Mouse (Mus musculus) neural tube, embryonic 12.5 days (tissue): Measurements from ENCODE around the gene C2cd2. TPM values are rescaled to one million over a fixed set of nuclear protein-coding genes. Genes with fewer than 3 reads are reported as not detected.
"Not testable (repeated sequence)": the region's sequence is repeated elsewhere in the genome, so short reads cannot be mapped to it uniquely, and the experiment has no call there.

Experiments used
- ATAC-seq: fragments of 200-750 bp; cut with Nextera tagmentation; 2 replicates; pipeline ENCODE4 v1.8.0; 2017; ENCODE audit warnings: low read depth, mild to moderate bottlenecking, moderate TSS enrichment, moderate library complexity; ENCODE audit not compliant: low FRiP score
- H3K27ac ChIP-seq: fragments of 300-500 bp; sonication (generic); 2 replicates; pipeline ENCODE4 v1.5.1; 2016
- H3K27me3 ChIP-seq: fragments of 300-500 bp; sonication (generic); replicated peaks from 2 replicates; pipeline ENCODE4 v1.6.1; 2016; ENCODE audit warnings: mild to moderate bottlenecking
- H3K36me3 ChIP-seq: fragments of 300-500 bp; sonication (generic); 2 replicates; pipeline ENCODE4 v1.6.1; 2016; ENCODE audit warnings: mild to moderate bottlenecking
- H3K4me1 ChIP-seq: fragments of 300-500 bp; sonication (generic); 2 replicates; pipeline ENCODE4 v1.6.1; 2016
- H3K4me2 ChIP-seq: fragments of 300-500 bp; sonication (generic); replicated peaks from 2 replicates; pipeline ENCODE4 v1.6.1; 2016; ENCODE audit warnings: mild to moderate bottlenecking
- H3K4me3 ChIP-seq: fragments of 300-500 bp; sonication (generic); 2 replicates; pipeline ENCODE4 v1.5.1; 2016
- H3K9ac ChIP-seq: fragments of 300-500 bp; sonication (generic); 2 replicates; pipeline ENCODE4 v1.6.1; 2016; ENCODE audit warnings: mild to moderate bottlenecking
- H3K9me3 ChIP-seq: fragments of 300-500 bp; sonication (generic); 2 replicates; pipeline ENCODE4 v1.6.1; 2016; ENCODE audit warnings: mild to moderate bottlenecking
- WGBS: fragments of 180-500 bp; shearing (Covaris S2); methylation state at CpG from one replicate; pipeline ENCODE4 v1.1.7; 2016; 5-methylcytosine and 5-hydroxymethylcytosine counted together
- polyA plus RNA-seq: library from polyadenylated mRNA; unstranded; fragments of >200 nt; fragmentation: Nextera tagmentation; extraction: Ambion mirVana; gene quantifications from 2 replicates; pipeline ENCODE4 v1.2.1, GENCODE M21; 2016

Gene C2cd2
- polyA plus RNA-seq, 1 experiment from 2014 or later: 17.1 TPM

DNA sequence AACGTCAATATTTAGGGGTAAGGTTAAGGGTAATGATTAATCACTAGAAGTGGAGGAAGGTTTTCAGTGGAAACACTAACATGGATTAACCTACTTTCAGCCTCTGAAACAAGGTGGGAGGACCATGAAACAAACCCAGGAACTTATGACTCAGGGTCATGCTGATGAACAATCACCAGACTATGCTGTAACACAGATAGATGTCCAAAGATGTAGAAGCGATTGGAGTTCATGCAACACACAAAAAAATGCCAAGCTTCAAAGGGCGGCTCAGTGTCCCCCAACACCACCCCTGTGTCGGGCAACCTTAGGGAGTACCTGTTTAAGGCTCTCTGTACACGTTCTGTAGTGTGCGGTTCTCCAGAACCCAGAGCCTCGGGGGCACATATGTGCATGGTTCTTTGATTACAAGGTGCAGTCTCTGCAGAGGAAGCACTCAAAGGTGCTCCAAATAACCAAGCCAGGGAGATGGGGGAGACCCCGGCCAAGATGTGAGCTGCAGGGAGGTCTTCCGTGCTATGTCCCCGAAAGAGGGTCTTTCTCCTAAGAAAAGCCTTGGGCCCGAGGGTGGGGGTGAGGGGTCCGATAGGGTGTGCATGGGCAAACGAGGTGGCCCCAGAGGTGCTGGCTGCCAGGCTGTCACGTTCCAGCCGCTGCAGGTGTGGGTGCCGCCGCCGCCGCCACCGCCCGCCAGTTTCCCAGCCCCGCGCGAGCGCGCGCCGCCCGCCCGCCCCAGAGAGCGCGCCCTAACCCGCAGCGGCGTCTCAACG lies 832 bp downstream of the C2cd2 start:
- Histone ChIP-seq H3K4me1 (peaks cover 5% of the 10 kb centered on the region), H3K4me3 (peak overlapping the region; percentile 92), H3K4me2 (peak overlapping the region; percentile 88), H3K27me3 (no peaks in the 10 kb centered on the region), H3K9me3 (no peaks in the 10 kb centered on the region), H3K27ac (peak overlapping the region; percentile 90), H3K36me3 (peaks cover 10% of the 10 kb centered on the region), H3K9ac (peak overlapping the region; percentile 92)
- 9% methylated on average over 36 of the region's 36 CpGs for WGBS
- peak; percentile 49 for ATAC-seq

DNA sequence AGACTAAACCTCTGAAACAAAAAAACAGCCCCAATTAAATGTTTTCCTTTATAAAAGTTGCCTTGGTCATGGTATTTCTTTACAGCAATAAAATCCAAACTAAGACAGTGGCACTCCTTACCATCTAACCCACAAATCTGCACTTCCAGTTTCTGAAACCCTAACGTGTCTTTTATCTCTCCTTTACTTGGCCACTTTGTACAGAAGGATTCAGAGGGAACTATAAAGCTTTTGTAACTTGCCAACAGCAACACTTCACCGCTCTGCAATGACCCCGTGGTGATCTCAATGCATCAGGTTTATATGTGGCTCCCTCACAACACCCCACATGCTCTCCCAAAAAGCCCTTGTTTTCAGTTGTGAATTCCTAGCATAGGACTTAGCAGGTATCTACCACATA lies 2.0 kb downstream of the C2cd2 start:
- no peak overlapping the region for H3K27ac ChIP-seq
- peaks cover 5% of the 10 kb centered on the region for H3K4me1 ChIP-seq
- no peak for ATAC-seq
- no peaks in the 10 kb centered on the region for H3K9me3 ChIP-seq
- no peaks in the 10 kb centered on the region for H3K27me3 ChIP-seq
- WGBS: 94% methylated on average over 3 of the region's 3 CpGs
- no peak overlapping the region for H3K9ac ChIP-seq
- H3K4me2 ChIP-seq: no peak overlapping the region
- H3K36me3 ChIP-seq: peaks cover 18% of the 10 kb centered on the region
- H3K4me3 ChIP-seq: no peak overlapping the region

DNA sequence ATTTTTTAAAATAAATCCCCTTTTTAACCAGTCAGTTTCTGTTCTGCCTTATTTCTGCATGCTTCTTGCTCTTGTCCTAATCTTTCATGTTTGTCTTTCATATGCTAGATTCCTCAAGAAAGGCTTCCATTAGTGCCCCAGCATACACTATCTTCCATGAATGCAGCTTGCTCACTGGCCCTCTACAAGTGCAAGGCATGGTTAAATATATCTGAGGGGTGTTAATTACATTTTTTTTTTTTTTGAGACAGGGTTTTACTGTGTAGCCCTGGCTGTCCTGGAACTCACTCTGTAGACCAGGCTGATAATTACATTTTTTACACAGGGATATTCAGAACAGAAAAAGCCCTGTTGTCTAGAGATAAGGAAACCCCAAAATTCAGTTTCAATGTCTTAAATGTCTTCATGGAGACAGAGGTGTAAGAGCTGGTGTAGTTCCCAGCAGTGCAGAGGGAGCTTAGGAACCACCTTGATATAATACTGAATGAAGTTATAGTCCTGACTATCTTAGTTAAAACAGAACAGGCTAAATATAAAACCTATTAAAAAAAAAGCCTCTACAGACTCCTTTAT lies 3.9 kb downstream of the C2cd2 start:
- no peak overlapping the region for H3K4me2 ChIP-seq
- no peak for ATAC-seq

DNA sequence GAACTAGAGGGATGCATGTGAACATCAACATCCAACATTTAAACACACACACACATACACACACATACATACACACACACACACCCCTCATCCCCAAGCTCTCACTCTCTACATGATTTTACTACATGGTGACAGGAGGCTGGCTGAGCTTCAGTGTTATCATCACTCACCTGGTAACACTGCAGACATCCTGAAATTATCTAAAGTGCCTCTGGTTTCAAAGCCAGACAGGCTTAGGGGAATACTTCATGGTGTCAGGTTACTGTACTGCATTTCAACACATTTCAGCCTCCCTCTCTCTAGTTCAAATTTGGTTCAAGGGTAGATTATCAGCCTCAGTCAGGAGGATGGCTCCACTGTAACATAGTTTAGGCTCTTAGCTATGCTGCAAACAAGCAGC lies 4.8 kb downstream of the C2cd2 start:
- ATAC-seq: no peak
- Histone ChIP-seq H3K9me3 (no peaks in the 10 kb centered on the region), H3K36me3 (peaks cover 32% of the 10 kb centered on the region), H3K27ac (no peak overlapping the region), H3K4me3 (no peak overlapping the region), H3K4me2 (no peak overlapping the region), H3K9ac (no peak overlapping the region), H3K4me1 (peaks cover 5% of the 10 kb centered on the region), H3K27me3 (no peaks in the 10 kb centered on the region)

More for the DNA sequence above, 3.9 kb downstream of the C2cd2 start:
- no peaks in the 10 kb centered on the region for H3K27me3 ChIP-seq
- H3K4me1 ChIP-seq: peaks cover 5% of the 10 kb centered on the region
- peaks cover 25% of the 10 kb centered on the region for H3K36me3 ChIP-seq
- H3K9me3 ChIP-seq: no peaks in the 10 kb centered on the region
- H3K9ac ChIP-seq: no peak overlapping the region
- no peak overlapping the region for H3K27ac ChIP-seq
- no peak overlapping the region for H3K4me3 ChIP-seq

DNA sequence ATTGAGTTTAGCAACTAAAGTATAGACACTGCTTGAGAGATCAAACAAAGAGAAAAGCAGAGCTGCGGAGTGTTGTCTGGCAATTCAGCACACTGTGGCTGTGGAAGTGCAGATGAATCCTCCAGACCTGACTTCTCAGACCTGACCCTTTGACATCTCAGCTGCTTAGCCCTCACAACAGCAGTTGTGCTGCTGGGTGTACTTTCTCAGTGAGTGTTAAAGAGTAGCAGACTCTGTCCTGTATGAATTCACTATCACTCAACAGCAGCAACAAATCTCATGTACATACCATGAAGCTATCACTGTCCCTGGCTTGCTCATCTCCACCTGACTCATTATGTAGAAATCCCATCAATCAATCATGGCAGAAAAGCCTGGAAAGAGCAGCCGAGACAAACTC lies 6.4 kb downstream of the C2cd2 start:
- Histone ChIP-seq H3K9ac (no peak overlapping the region), H3K36me3 (peaks cover 48% of the 10 kb centered on the region), H3K27me3 (no peaks in the 10 kb centered on the region), H3K4me2 (no peak overlapping the region), H3K9me3 (no peaks in the 10 kb centered on the region), H3K4me1 (no peaks in the 10 kb centered on the region), H3K4me3 (no peak overlapping the region), H3K27ac (no peak overlapping the region)
- 87% methylated on average over 2 of the region's 2 CpGs for WGBS
- ATAC-seq: no peak

DNA sequence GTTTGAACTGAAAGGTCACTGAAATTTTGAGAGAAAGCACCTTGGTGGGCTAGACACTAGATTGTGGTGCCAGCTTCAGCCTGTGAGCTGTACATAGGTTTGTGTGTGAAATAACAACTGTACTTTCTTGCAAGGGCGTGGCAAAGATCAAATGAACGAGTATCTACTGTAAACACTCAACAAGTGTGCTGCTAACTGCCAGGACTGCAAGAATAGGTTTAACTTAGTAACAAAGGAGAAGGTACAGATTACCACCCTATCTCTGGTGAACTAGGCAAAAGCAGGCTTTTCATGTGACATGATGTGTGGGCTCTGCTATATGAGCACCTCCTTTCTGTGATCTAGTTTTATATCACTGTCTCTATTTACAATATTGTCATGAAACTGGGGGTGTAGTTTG lies 9.1 kb downstream of the C2cd2 start:
- no peaks in the 10 kb centered on the region for H3K4me1 ChIP-seq
- no peaks in the 10 kb centered on the region for H3K9me3 ChIP-seq
- no peak overlapping the region for H3K9ac ChIP-seq
- peaks cover 64% of the 10 kb centered on the region for H3K36me3 ChIP-seq
- WGBS: 93% methylated on average over 2 of the region's 2 CpGs
- ATAC-seq: no peak
- H3K27me3 ChIP-seq: no peaks in the 10 kb centered on the region
- no peak overlapping the region for H3K27ac ChIP-seq
- H3K4me2 ChIP-seq: no peak overlapping the region
- H3K4me3 ChIP-seq: no peak overlapping the region

DNA sequence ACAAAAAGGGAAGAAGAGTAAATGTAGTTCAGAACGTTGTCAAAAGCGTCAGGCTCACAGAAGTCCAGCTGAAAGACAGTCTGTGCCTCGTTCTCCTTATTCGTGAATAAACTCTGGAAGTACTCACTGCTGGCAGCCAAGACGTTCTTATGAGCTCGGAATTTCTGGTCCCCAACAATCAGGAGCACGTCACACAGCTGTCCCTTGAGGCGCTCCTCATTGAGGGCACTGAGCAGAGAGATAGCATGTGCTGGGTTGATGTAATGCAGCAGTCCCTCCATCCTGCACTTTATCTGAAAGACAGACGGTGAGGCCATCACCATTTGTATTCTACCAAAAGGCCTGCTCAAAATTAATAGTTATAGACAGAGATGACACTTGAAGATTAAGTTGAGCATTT lies 9.6 kb downstream of the C2cd2 start:
- Histone ChIP-seq H3K4me2 (no peak overlapping the region), H3K27ac (no peak overlapping the region), H3K4me3 (no peak overlapping the region), H3K9ac (no peak overlapping the region), H3K4me1 (no peaks in the 10 kb centered on the region), H3K27me3 (no peaks in the 10 kb centered on the region), H3K9me3 (no peaks in the 10 kb centered on the region), H3K36me3 (peaks cover 64% of the 10 kb centered on the region)
- ATAC-seq: no peak
- whole genome bisulfite sequencing: 93% methylated on average over 9 of the region's 9 CpGs

DNA sequence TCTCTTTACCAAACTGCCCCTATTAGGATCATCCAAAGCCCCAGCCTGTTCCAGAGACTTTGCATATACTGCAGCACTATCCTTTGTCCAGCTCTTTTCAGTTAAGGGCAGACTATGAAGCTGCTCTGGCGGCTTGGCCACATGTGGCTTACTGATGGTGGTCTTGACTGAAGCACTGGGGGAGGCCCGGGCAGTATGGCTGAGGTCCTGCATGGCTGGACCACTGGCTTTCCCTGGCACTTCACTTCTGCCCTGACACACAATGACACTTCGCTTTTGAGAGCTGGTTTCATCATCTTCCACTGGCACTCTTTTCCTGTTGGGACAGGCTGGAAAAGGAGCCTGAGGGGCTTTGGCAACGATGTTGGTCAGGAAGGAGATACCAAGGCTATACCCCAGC lies 10.0 kb downstream of the C2cd2 start:
- Histone ChIP-seq H3K9ac (no peak overlapping the region), H3K27me3 (no peaks in the 10 kb centered on the region), H3K9me3 (no peaks in the 10 kb centered on the region), H3K4me3 (no peak overlapping the region), H3K4me1 (no peaks in the 10 kb centered on the region), H3K36me3 (peaks cover 60% of the 10 kb centered on the region), H3K4me2 (no peak overlapping the region), H3K27ac (no peak overlapping the region)
- no peak for ATAC-seq
- 93% methylated on average over 4 of the region's 4 CpGs for WGBS

DNA sequence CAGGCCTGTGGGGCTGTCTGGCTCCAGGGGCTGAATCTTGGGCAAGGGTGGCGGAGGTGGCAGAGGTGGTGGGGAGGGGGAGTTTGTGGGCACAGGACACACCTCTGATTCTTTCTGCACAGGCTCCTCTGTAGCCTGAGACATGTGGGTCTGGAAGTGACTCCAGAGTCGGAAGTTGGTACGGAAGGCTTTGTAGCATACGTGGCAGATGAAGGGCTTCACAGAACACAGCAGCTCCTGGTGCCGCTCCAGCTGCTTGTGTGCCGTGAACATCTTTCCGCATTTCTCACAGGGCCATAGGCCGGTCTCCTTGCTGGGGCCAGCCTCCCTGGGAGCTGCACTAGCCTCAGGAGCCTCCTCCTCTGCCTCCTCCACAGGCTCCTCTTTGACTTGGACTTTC lies 12.3 kb downstream of the C2cd2 start:
- Histone ChIP-seq H3K4me2 (no peak overlapping the region), H3K27ac (no peak overlapping the region), H3K9me3 (no peaks in the 10 kb centered on the region), H3K4me1 (no peaks in the 10 kb centered on the region), H3K27me3 (no peaks in the 10 kb centered on the region), H3K4me3 (no peak overlapping the region), H3K36me3 (peaks cover 51% of the 10 kb centered on the region), H3K9ac (no peak overlapping the region)
- ATAC-seq: no peak
- WGBS: 97% methylated on average over 8 of the region's 8 CpGs

DNA sequence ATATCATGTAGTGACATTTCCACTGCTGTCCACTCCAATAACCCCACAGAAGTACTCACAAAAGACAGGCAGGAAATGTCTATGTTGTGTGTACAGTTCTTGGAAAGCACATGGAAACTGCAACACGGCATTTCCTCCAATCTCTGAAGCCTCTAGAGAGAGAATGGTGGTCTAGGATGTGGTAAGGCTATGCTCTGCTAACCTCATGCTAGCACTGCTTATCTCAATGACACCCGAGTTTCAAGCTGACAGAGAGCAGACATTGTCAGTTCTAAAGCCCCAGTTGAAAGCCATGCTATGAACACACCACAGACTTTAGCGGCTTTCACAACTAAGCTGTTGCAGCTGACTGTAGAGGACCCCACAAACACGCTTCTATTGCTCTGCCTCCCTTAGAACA lies 13.6 kb downstream of the C2cd2 start:
- no peak for ATAC-seq
- Histone ChIP-seq H3K27ac (no peak overlapping the region), H3K36me3 (peaks cover 50% of the 10 kb centered on the region), H3K4me1 (no peaks in the 10 kb centered on the region), H3K4me3 (no peak overlapping the region), H3K9ac (no peak overlapping the region), H3K27me3 (no peaks in the 10 kb centered on the region), H3K4me2 (no peak overlapping the region), H3K9me3 (no peaks in the 10 kb centered on the region)
- WGBS: 93% methylated on average over 4 of the region's 4 CpGs

DNA sequence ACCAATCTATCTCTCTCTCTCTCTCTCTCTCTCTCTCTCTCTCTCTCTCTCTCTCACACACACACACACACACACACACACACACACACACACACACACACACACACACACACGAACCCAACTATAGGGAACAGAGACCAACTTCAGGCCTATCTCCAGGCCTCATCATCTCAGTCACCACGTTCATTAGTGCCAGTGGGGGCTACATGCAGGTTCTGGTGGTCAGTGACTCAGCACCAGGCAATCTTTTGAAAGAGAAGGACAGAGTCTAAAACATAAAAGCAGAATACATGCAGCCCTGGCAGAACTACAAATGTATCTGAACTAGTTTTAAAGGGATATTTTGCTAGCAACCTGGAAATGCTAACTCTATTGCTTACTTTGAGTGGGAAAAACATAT lies 15.4 kb downstream of the C2cd2 start:
- not testable (repeated sequence) for ATAC-seq, H3K4me1 ChIP-seq, H3K27ac ChIP-seq, H3K9me3 ChIP-seq, H3K4me2 ChIP-seq, H3K4me3 ChIP-seq, H3K9ac ChIP-seq, H3K27me3 ChIP-seq
- WGBS: 87% methylated on average over 2 of the region's 2 CpGs
- peaks cover 34% of the 10 kb centered on the region for H3K36me3 ChIP-seq

DNA sequence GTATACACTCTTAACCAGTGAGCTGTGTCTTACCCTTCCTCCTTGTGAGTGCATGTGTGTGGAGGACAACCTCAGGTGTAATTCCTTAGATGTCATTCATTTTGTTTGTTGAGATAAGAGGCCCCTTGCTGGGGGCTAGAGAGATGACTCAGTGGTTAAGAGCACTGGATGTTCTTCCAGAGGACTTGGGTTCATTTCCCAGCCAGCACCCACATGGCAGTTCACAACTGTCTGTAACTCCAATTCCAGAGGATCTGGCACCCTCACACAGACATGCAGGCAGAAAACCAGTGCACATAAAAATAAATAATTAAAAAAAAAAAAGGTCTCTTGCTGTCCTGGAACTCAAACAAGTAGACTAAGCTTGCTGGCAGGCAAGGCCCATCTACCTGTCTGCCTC lies 20.6 kb downstream of the C2cd2 start:
- Histone ChIP-seq H3K27me3 (no peaks in the 10 kb centered on the region), H3K4me1 (no peaks in the 10 kb centered on the region), H3K9me3 (no peaks in the 10 kb centered on the region), H3K9ac (no peak overlapping the region), H3K27ac (no peak overlapping the region), H3K4me2 (no peak overlapping the region), H3K4me3 (no peak overlapping the region), H3K36me3 (peaks cover 8% of the 10 kb centered on the region; the same call in 1 of the 2 replicates)
- ATAC-seq: no peak

DNA sequence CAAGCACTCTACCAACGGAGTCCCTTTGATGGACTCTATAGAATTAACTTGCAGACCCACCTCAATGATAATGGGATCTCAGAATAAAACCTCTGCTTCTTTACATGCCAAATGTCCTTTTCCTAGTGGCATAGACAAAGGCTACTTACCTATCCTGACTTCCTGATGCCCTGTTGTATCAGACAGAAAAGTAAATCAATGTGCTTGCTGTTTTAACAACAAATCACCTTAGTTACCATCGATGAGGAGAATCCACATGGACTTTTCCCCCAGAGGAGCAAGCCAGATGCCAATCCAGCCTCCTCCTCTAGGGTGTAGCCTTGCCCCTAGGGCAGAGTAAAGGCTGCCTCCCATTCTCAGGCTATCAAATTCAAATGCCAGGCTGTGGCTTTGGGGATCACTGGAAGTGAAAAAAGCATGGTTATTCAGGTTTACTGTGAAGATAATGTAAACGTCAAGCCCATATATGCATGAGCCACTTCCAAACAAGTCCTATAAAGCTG lies 21.9 kb downstream of the C2cd2 start:
- WGBS: 90% methylated on average over 3 of the region's 3 CpGs
- Histone ChIP-seq H3K27ac (no peak overlapping the region), H3K4me1 (no peaks in the 10 kb centered on the region), H3K4me2 (no peak overlapping the region), H3K27me3 (no peaks in the 10 kb centered on the region), H3K36me3 (peaks cover 7% of the 10 kb centered on the region; the same call in 1 of the 2 replicates), H3K9me3 (no peaks in the 10 kb centered on the region), H3K9ac (no peak overlapping the region), H3K4me3 (no peak overlapping the region)
- no peak for ATAC-seq
